Mouse (Mus musculus) sigmoid colon, adult 10 weeks (tissue): Measurements from ENCODE around the gene Ccdc121. TPM values are rescaled to one million over a fixed set of nuclear protein-coding genes. Genes with fewer than 3 reads are reported as not detected.

Source experiments
- polyA plus RNA-seq: library from polyadenylated mRNA; stranded (reverse); fragments of 350-450 nt; fragmentation: Illumina TruSeq; extraction: RNeasy Lipid Tissue Mini Kit (QIAGEN cat#74804); gene quantifications from one replicate; pipeline ENCODE4 v1.2.3, GENCODE M21; 2014; ENCODE audit warnings: low read depth, low replicate concordance

The Ccdc121 gene
- not detected for polyA plus RNA-seq

DNA sequence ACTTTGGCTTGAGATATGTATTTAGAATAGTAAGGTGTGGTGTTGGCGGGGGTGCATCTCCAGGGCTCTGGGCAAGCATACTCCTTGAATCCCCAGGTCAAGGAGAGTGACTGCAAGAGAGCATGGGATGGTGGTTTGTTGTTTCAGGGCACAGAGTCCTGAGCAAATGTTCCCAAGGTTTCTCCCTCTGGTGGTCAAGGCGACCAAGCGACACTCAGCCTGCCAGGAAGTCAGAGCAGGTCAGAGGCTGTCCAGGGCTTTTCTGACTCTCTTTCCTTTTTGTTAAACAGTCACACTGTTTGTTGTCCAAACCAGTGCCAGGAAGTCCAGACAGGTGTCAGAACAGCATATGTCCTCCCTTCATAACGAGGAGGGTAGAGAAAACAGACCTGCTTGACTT, at the start of gene Ccdc121:
Gene Ccdc121 (minus strand): TSS at position 145 of the 400 bp plus-strand sequence.

Other genes starting within 250 kb of the Ccdc121 start
- not detected for gene Cnih3, start 158.8 kb downstream of the Ccdc121 start, polyA plus RNA-seq
- gene Dnah14, start 65.1 kb upstream of the Ccdc121 start, polyA plus RNA-seq = not detected